Mouse (Mus musculus): ENCODE results near the gene Repin1. TPM values are rescaled to one million over a fixed set of nuclear protein-coding genes. Genes with fewer than 3 reads are reported as not detected.

The Repin1 gene
- polyA plus RNA-seq, 1 experiment from 2014 or later, result 37.4 TPM

DNA sequence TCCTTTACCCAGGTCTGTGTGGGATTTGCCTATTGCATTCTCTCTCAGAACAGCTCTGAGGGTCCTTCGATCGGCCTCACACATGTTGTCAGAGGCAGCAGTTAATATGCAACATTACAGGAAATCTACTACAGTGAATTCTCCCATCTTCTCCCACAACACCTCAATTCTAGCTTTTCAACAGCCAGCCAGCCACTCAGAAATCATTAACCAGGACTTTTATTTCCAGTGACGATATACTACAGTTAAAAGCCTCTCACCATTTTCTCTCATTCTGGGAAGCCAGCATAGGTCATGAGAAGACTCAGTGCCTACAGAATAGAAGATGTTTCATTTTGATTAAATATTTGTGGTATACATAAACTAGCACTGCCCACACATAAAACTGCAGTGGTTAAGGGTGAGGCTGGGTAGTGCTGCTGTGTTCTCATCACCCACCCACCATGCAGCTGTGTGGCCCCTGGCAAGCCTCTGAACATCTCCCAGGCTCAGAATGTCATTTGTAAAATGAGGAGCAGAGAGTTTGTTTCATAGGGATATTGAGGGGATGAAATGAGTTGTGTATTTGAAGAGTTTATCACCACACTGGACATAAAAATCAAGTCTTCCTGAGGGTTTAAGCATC is 2.4 kb upstream of the Repin1 start:
- no peak for DNase-seq (ENCODE audit: low spot score)
- H3K27ac ChIP-seq, result peak overlapping the region; percentile 36; the same call in 1 of the 2 replicates
- WGBS, result 62% methylated on average over 3 of the region's 3 CpGs

DNA sequence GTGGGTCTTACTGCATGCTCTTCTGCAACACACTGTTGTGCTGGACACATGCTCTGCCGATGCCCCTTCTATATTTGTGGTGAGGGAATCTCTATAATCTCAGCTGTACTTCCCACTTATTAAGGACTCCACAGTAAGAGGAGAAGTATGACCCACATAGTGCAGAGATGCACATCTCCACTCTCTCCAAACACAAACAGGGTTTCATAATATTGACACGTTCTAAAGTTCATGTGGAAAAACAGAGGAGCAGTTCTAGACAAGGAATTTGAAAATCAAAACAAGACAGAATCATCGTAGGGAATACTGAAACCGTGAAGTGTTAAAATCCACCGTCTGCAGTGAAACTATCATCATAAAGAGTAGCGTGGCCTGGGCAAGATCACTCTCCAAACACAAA is 1.8 kb upstream of the Repin1 start:
- TF ChIP-seq CTCF (IDR thresholded peaks at IDR 0.05; ENCODE audit: low read depth), result no peak
- Histone ChIP-seq H3K36me3 (ENCODE audit: insufficient read depth, low read length) (peaks cover 13% of the 10 kb centered on the region), H3K4me3 (replicated peaks; ENCODE audit: low read depth, low read length) (no peak overlapping the region), H3K9me3 (replicated peaks; ENCODE audit: low read length) (peaks cover under 1% of the 10 kb centered on the region), H3K27ac (no peak overlapping the region), H3K27me3 (ENCODE audit: insufficient read depth, low read length) (no peaks in the 10 kb centered on the region), H3K4me1 (replicated peaks; ENCODE audit: insufficient read depth, low read length) (peaks cover 14% of the 10 kb centered on the region), H3K9ac (ENCODE audit: low read depth, low read length) (no peak overlapping the region), H3K4me2 (ENCODE audit: low read length) (no peak overlapping the region)
- ATAC-seq (replicated peaks; ENCODE audit: low FRiP score, low read depth) (no peak), DNase-seq (ENCODE audit: low spot score) (no peak)
- 88% methylated on average over 6 of the region's 6 CpGs for WGBS

More for the DNA sequence above, 2.4 kb upstream of the Repin1 start:
- H3K4me1 ChIP-seq (replicated peaks; ENCODE audit: insufficient read depth, low read length), result peaks cover 14% of the 10 kb centered on the region
- no peaks in the 10 kb centered on the region for H3K27me3 ChIP-seq (ENCODE audit: insufficient read depth, low read length)
- H3K9ac ChIP-seq (ENCODE audit: low read depth, low read length), result no peak overlapping the region
- peaks cover 7% of the 10 kb centered on the region for H3K36me3 ChIP-seq (ENCODE audit: insufficient read depth, low read length)
- H3K4me2 ChIP-seq (ENCODE audit: low read length), result no peak overlapping the region
- H3K4me3 ChIP-seq (replicated peaks; ENCODE audit: low read depth, low read length), result no peak overlapping the region
- H3K9me3 ChIP-seq (replicated peaks; ENCODE audit: low read length), result no peaks in the 10 kb centered on the region; the same call in 1 of the 2 replicates
- no peak for TF ChIP-seq CTCF (IDR thresholded peaks at IDR 0.05; ENCODE audit: low read depth)
- ATAC-seq (replicated peaks; ENCODE audit: low FRiP score, low read depth), result no peak

DNA sequence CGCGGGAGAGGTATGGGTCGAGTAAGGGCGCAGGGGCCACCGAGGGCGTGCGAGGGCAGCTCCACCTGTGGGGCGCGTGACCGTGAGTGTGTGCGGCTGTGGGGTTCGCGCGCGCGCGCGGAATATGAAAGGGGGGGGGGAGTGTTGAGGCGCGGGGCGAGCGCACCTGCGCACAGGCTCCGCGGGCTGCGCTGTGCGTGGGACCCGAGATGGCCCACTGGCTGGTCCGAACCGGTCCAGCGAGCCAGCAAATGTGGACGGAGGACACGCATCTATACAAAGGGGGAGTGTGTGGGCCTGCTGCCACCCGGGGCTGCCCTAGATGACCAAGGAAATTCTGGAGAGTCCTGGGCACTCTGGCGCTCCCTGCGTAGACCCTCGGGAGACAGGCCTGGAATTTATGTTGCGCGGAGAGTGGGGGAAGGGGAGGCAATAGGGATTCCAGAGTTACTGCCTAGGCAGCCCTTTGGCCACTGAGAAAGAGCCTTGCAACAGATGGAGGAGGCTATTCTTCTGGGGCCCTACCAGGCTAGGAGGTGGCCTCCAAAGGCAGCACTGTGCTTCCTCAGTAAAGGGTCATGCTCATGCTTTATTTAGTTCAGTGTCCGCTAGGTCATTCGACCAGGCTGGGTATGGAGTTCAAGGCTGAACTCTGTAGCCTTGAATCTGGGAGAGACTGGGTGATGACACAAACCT is 508 bp downstream of the Repin1 start:
- 1% methylated on average over 37 of the region's 41 CpGs for WGBS
- DNase-seq (ENCODE audit: low spot score) (peak; percentile 77), ATAC-seq (replicated peaks; ENCODE audit: low FRiP score, low read depth) (peak; percentile 62)
- H3K4me1 ChIP-seq (replicated peaks; ENCODE audit: insufficient read depth, low read length), result peaks cover 14% of the 10 kb centered on the region
- H3K36me3 ChIP-seq (ENCODE audit: insufficient read depth, low read length), result peaks cover 34% of the 10 kb centered on the region
- peak overlapping the region; percentile 84 for H3K9ac ChIP-seq (ENCODE audit: low read depth, low read length)
- peaks cover 4% of the 10 kb centered on the region for H3K9me3 ChIP-seq (replicated peaks; ENCODE audit: low read length)
- H3K27me3 ChIP-seq (ENCODE audit: insufficient read depth, low read length), result no peaks in the 10 kb centered on the region
- peak overlapping the region; percentile 97 for H3K27ac ChIP-seq
- H3K4me2 ChIP-seq (ENCODE audit: low read length), result peak overlapping the region; percentile 79
- no peak for TF ChIP-seq CTCF (IDR thresholded peaks at IDR 0.05; ENCODE audit: low read depth)
- H3K4me3 ChIP-seq (replicated peaks; ENCODE audit: low read depth, low read length), result peak overlapping the region; percentile 69

DNA sequence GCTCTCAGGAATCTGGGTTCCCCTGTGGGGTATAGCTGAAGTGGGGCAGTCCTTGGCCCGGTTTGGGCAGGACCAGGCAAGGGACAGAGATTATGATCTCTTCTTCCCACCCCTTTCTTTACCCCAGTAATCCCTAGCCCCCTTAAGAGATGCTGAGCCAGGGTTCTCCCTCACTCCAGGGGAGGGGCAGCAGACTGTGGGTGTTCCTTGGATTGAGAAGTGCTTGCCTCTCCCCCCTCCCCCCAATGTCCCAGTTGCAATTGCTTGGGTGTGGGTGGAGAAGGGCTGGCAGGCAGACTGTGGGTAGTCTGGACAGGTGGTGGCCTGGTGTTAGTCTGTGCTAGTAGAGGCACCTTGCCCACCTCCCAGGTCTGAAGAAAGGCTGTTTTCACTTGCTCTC is 1.6 kb downstream of the Repin1 start:
- Histone ChIP-seq H3K4me1 (replicated peaks; ENCODE audit: insufficient read depth, low read length) (peaks cover 14% of the 10 kb centered on the region), H3K9me3 (replicated peaks; ENCODE audit: low read length) (peaks cover 4% of the 10 kb centered on the region), H3K9ac (ENCODE audit: low read depth, low read length) (peak overlapping the region; percentile 84; the same call in 1 of the 2 replicates), H3K27me3 (ENCODE audit: insufficient read depth, low read length) (no peaks in the 10 kb centered on the region), H3K36me3 (ENCODE audit: insufficient read depth, low read length) (peaks cover 36% of the 10 kb centered on the region), H3K4me2 (ENCODE audit: low read length) (peak overlapping the region; percentile 79), H3K27ac (peak overlapping the region; percentile 97; the same call in 1 of the 2 replicates), H3K4me3 (replicated peaks; ENCODE audit: low read depth, low read length) (peak overlapping the region; percentile 69; the same call in 1 of the 2 replicates)
- no peak for TF ChIP-seq CTCF (IDR thresholded peaks at IDR 0.05; ENCODE audit: low read depth)
- DNase-seq (ENCODE audit: low spot score) (no peak), ATAC-seq (replicated peaks; ENCODE audit: low FRiP score, low read depth) (no peak)
- WGBS, result 70% methylated on average over 1 of the region's 1 CpGs

GRCm38 (mm10) chr6:48596545-48597232 is 3.0 kb downstream of the Repin1 start:
- WGBS, result 98% methylated on average over 45 of the region's 45 CpGs
- Histone ChIP-seq H3K9ac (ENCODE audit: low read depth, low read length) (no peak overlapping the region), H3K36me3 (ENCODE audit: insufficient read depth, low read length) (peaks cover 36% of the 10 kb centered on the region), H3K4me2 (ENCODE audit: low read length) (no peak overlapping the region), H3K4me3 (replicated peaks; ENCODE audit: low read depth, low read length) (no peak overlapping the region), H3K4me1 (replicated peaks; ENCODE audit: insufficient read depth, low read length) (peaks cover 14% of the 10 kb centered on the region), H3K9me3 (replicated peaks; ENCODE audit: low read length) (peaks cover 4% of the 10 kb centered on the region), H3K27me3 (ENCODE audit: insufficient read depth, low read length) (no peaks in the 10 kb centered on the region), H3K27ac (no peak overlapping the region)
- no peak for TF ChIP-seq CTCF (IDR thresholded peaks at IDR 0.05; ENCODE audit: low read depth)
- ATAC-seq (replicated peaks; ENCODE audit: low FRiP score, low read depth), result no peak
- no peak for DNase-seq (ENCODE audit: low spot score)

DNA sequence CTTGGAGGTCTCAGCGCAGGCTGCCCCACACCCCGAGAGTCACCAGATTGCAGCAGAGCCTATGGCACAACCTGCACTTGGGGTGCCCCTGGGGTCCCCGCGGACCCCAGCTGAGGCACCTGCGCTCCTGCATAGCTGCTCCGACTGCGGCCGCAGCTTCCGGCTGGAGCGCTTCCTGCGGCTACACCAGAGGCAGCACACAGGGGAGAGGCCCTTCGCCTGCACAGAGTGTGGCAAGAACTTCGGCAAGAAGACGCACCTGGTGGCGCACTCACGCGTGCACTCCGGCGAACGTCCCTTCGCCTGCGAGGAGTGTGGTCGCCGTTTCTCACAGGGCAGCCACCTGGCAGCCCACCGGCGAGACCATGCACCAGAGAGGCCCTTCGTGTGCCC is 3.5 kb downstream of the Repin1 start:
- Histone ChIP-seq H3K27me3 (ENCODE audit: insufficient read depth, low read length) (no peaks in the 10 kb centered on the region), H3K4me3 (replicated peaks; ENCODE audit: low read depth, low read length) (no peak overlapping the region), H3K4me2 (ENCODE audit: low read length) (no peak overlapping the region), H3K4me1 (replicated peaks; ENCODE audit: insufficient read depth, low read length) (peaks cover 14% of the 10 kb centered on the region), H3K9ac (ENCODE audit: low read depth, low read length) (no peak overlapping the region), H3K9me3 (replicated peaks; ENCODE audit: low read length) (peaks cover 4% of the 10 kb centered on the region), H3K36me3 (ENCODE audit: insufficient read depth, low read length) (peaks cover 36% of the 10 kb centered on the region), H3K27ac (no peak overlapping the region)
- TF ChIP-seq CTCF (IDR thresholded peaks at IDR 0.05; ENCODE audit: low read depth), result no peak
- no peak for DNase-seq (ENCODE audit: low spot score)
- 97% methylated on average over 27 of the region's 27 CpGs for WGBS
- ATAC-seq (replicated peaks; ENCODE audit: low FRiP score, low read depth), result no peak
